Mouse (Mus musculus) liver, embryonic 15.5 days (tissue): Measurements from ENCODE around the gene Timm8a1. TPM values are rescaled to one million over a fixed set of nuclear protein-coding genes. Genes with fewer than 3 reads are reported as not detected.

Experiments
- ATAC-seq: fragments of 200-750 bp; cut with Nextera tagmentation; 2 replicates; pipeline ENCODE4 v1.8.0; 2017; ENCODE audit warnings: moderate number of reproducible peaks, mild to moderate bottlenecking, moderate library complexity; ENCODE audit not compliant: insufficient read depth
- H3K27ac ChIP-seq: fragments of 300-500 bp; sonication (generic); replicated peaks from 2 replicates; pipeline ENCODE4 v1.5.1; 2015; ENCODE audit warnings: mild to moderate bottlenecking, inconsistent platforms
- H3K27me3 ChIP-seq: fragments of 300-500 bp; sonication (generic); 2 replicates; pipeline ENCODE4 v1.6.1; 2015; ENCODE audit warnings: mild to moderate bottlenecking, inconsistent platforms
- H3K36me3 ChIP-seq: fragments of 300-500 bp; sonication (generic); replicated peaks from 2 replicates; pipeline ENCODE4 v1.6.1; 2015; ENCODE audit warnings: moderate library complexity, mild to moderate bottlenecking, inconsistent platforms
- H3K4me1 ChIP-seq: fragments of 300-500 bp; sonication (generic); replicated peaks from 2 replicates; pipeline ENCODE4 v1.6.1; 2015; ENCODE audit warnings: inconsistent platforms
- H3K4me2 ChIP-seq: fragments of 300-500 bp; sonication (generic); 2 replicates; pipeline ENCODE4 v1.6.1; 2015; ENCODE audit warnings: moderate library complexity, mild to moderate bottlenecking, inconsistent platforms
- H3K4me3 ChIP-seq: fragments of 300-500 bp; sonication (generic); replicated peaks from 2 replicates; pipeline ENCODE4 v1.5.1; 2015; ENCODE audit warnings: mild to moderate bottlenecking, inconsistent platforms
- H3K9ac ChIP-seq: fragments of 300-500 bp; sonication (generic); 2 replicates; pipeline ENCODE4 v1.6.1; 2015; ENCODE audit warnings: moderate library complexity, mild to moderate bottlenecking, inconsistent platforms
- H3K9me3 ChIP-seq: fragments of 300-500 bp; sonication (generic); replicated peaks from 2 replicates; pipeline ENCODE4 v1.6.1; 2016; ENCODE audit warnings: inconsistent platforms
- WGBS: fragments of 180-500 bp; shearing (Covaris S2); methylation state at CpG from one replicate; pipeline ENCODE4 v1.1.7; 2015; ENCODE audit warnings: mixed read lengths; ENCODE audit not compliant: insufficient replicate concordance; 5-methylcytosine and 5-hydroxymethylcytosine counted together
- polyA plus RNA-seq: library from polyadenylated mRNA; unstranded; fragments of >200 nt; fragmentation: Nextera tagmentation; extraction: Ambion mirVana; gene quantifications from 2 replicates; pipeline ENCODE4 v1.2.1, GENCODE M21; 2015

Timm8a1 gene
- 71.0 and 76.1 TPM in 2 replicates for polyA plus RNA-seq

DNA sequence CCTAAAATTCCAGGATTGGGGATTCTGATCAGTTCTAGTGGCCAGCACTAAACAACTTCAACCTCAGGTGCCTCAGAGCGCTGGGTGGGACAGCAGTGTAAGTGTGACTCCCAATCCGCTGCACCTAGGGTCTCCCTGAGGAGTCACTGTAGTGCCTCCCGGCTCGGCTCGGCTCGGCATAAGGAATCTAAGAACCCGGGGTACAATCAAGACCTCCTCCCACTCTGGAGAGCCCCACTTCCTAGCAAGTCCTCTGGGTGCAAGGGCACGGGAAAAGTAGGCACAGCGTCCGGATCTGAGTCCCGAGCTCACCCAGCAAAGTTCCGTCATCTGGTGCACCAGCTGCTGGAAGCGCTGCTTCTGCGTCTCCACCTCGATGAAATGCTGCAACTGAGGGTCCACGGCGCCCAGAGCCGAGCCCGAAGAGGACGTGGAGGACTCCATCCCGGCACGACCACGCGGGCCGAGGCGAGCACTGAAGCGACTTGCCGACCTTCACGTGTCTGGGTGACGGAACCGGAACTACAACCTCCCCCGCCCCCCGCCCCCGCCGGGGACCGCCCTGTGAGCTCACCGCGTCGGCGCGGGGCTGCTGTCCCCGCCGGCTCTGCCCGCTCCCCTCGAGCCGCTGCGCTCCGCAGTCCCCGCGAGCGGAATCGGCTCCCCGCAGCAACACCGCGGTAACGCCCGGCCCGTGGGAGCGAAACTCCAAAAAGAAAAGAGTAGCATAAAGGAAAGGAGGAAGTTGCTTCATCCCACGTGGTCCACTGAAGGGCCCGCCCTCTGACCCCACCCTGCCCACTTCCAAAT lies at the start of gene Timm8a1:
Gene Timm8a1, minus strand, starts transcription at position 721 of the 810 bp plus-strand sequence.
- WGBS: 23% methylated on average over 44 of the region's 61 CpGs
- ATAC-seq: peak; percentile 87
- Histone ChIP-seq H3K9me3 (no peaks in the 10 kb centered on the region), H3K4me3 (peak within 1 kb of the TSS; percentile 67), H3K9ac (peak within 1 kb of the TSS; percentile 60), H3K4me1 (peaks cover 3% of the 10 kb centered on the region; the same call in 1 of the 2 replicates), H3K4me2 (peak within 1 kb of the TSS; percentile 77), H3K36me3 (no peaks in the 10 kb centered on the region), H3K27me3 (no peaks in the 10 kb centered on the region), H3K27ac (peak within 1 kb of the TSS; percentile 81)

DNA sequence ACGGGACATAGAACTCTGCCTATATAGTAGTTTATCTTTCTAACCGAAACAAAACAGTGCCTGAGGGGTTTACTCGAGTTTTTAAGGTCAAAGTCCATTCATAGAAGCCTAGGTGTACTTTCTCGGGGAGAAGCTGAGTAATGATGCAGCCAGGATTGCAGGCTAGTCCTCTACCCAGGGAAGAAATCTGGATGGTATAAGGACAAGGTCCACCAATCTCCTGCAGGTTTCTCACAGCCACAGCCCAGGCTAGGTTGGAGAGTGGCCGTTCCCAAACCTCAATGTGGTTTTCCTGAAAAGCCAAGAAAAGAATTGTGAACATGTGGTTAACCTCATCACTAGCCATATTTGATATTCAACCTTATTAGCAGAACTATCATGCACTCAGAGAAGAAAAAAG lies 48.2 kb upstream of the Timm8a1 start:
- Histone ChIP-seq H3K4me3 (no peak overlapping the region), H3K4me1 (peaks cover 9% of the 10 kb centered on the region), H3K27me3 (no peaks in the 10 kb centered on the region), H3K36me3 (peaks cover 19% of the 10 kb centered on the region), H3K9me3 (no peaks in the 10 kb centered on the region), H3K27ac (no peak overlapping the region), H3K9ac (no peak overlapping the region), H3K4me2 (no peak overlapping the region)
- WGBS: 25% methylated on average over 5 of the region's 5 CpGs
- ATAC-seq: no peak

GRCm38 (mm10) chrX:134588997-134589396 lies 47.3 kb upstream of the Timm8a1 start:
- Histone ChIP-seq H3K4me3 (no peak overlapping the region), H3K27me3 (no peaks in the 10 kb centered on the region), H3K9me3 (no peaks in the 10 kb centered on the region), H3K9ac (no peak overlapping the region), H3K4me1 (peaks cover 12% of the 10 kb centered on the region), H3K27ac (no peak overlapping the region), H3K4me2 (no peak overlapping the region), H3K36me3 (peaks cover 19% of the 10 kb centered on the region)
- WGBS: 69% methylated on average over 3 of the region's 3 CpGs
- no peak for ATAC-seq

- no peak for ATAC-seq
Measured at GRCm38 (mm10) chrX:134588261-134588660, 46.6 kb upstream of the Timm8a1 start.

GRCm38 (mm10) chrX:134586447-134586846 lies 44.8 kb upstream of the Timm8a1 start:
- H3K4me1 ChIP-seq: peaks cover 30% of the 10 kb centered on the region
- peak overlapping the region; percentile 76; the same call in 1 of the 2 replicates for H3K27ac ChIP-seq
- 15% methylated on average over 8 of the region's 8 CpGs for WGBS
- peak overlapping the region; percentile 69 for H3K4me2 ChIP-seq
- peak overlapping the region; percentile 56 for H3K9ac ChIP-seq
- peaks cover 19% of the 10 kb centered on the region for H3K36me3 ChIP-seq
- peak overlapping the region; percentile 64 for H3K4me3 ChIP-seq
- ATAC-seq: no peak
- no peaks in the 10 kb centered on the region for H3K27me3 ChIP-seq
- H3K9me3 ChIP-seq: no peaks in the 10 kb centered on the region

More at GRCm38 (mm10) chrX:134588261-134588660, 46.6 kb upstream of the Timm8a1 start:
- WGBS: 65% methylated on average over 4 of the region's 4 CpGs
- Histone ChIP-seq H3K4me3 (no peak overlapping the region), H3K9me3 (no peaks in the 10 kb centered on the region), H3K4me1 (peaks cover 19% of the 10 kb centered on the region), H3K4me2 (no peak overlapping the region), H3K27ac (no peak overlapping the region), H3K9ac (no peak overlapping the region), H3K27me3 (no peaks in the 10 kb centered on the region), H3K36me3 (peaks cover 19% of the 10 kb centered on the region)

GRCm38 (mm10) chrX:134585103-134586002 lies 43.7 kb upstream of the Timm8a1 start, which contains the start of gene Rpl36a:
Gene Rpl36a, plus strand, starts transcription at chrX:134585654.
- peak; percentile 90 for ATAC-seq

GRCm38 (mm10) chrX:134582888-134583669 lies 41.4 kb upstream of the Timm8a1 start, which contains the start of gene Btk:
Gene Btk, minus strand, starts transcription at chrX:134583570.
- H3K27ac ChIP-seq: peak within 1 kb of the TSS; percentile 65
- H3K4me2 ChIP-seq: peak within 1 kb of the TSS; percentile 62
- H3K9ac ChIP-seq: peak within 1 kb of the TSS; percentile 27; the same call in 1 of the 2 replicates
- H3K9me3 ChIP-seq: no peaks in the 10 kb centered on the region
- H3K36me3 ChIP-seq: peaks cover 8% of the 10 kb centered on the region; the same call in 1 of the 2 replicates
- whole genome bisulfite sequencing: 25% methylated on average over 11 of the region's 11 CpGs
- H3K4me3 ChIP-seq: peak within 1 kb of the TSS; percentile 44
- no peaks in the 10 kb centered on the region for H3K27me3 ChIP-seq
- ATAC-seq: no peak
- H3K4me1 ChIP-seq: peaks cover 37% of the 10 kb centered on the region

More at GRCm38 (mm10) chrX:134585103-134586002, 43.7 kb upstream of the Timm8a1 start, which contains the start of gene Rpl36a:
- Histone ChIP-seq H3K27me3 (no peaks in the 10 kb centered on the region), H3K4me1 (peaks cover 37% of the 10 kb centered on the region), H3K4me2 (peak within 1 kb of the TSS; percentile 69), H3K27ac (peak within 1 kb of the TSS; percentile 76), H3K9ac (peak within 1 kb of the TSS; percentile 56), H3K36me3 (peaks cover 19% of the 10 kb centered on the region), H3K9me3 (no peaks in the 10 kb centered on the region), H3K4me3 (peak within 1 kb of the TSS; percentile 64)
- 18% methylated on average over 45 of the region's 45 CpGs for WGBS

- WGBS: 36% methylated on average over 11 of the region's 11 CpGs
- Histone ChIP-seq H3K27me3 (no peaks in the 10 kb centered on the region), H3K36me3 (0 out of 2 replicates have a peak, but pooled peaks cover under 1% of the 10 kb centered on the region), H3K9me3 (no peaks in the 10 kb centered on the region), H3K9ac (peak overlapping the region; percentile 27; the same call in 1 of the 2 replicates), H3K4me3 (peak overlapping the region; percentile 44), H3K4me1 (peaks cover 37% of the 10 kb centered on the region), H3K4me2 (peak overlapping the region; percentile 62), H3K27ac (peak overlapping the region; percentile 65)
- no peak for ATAC-seq
Measured at GRCm38 (mm10) chrX:134582270-134582669, 40.6 kb upstream of the Timm8a1 start.

DNA sequence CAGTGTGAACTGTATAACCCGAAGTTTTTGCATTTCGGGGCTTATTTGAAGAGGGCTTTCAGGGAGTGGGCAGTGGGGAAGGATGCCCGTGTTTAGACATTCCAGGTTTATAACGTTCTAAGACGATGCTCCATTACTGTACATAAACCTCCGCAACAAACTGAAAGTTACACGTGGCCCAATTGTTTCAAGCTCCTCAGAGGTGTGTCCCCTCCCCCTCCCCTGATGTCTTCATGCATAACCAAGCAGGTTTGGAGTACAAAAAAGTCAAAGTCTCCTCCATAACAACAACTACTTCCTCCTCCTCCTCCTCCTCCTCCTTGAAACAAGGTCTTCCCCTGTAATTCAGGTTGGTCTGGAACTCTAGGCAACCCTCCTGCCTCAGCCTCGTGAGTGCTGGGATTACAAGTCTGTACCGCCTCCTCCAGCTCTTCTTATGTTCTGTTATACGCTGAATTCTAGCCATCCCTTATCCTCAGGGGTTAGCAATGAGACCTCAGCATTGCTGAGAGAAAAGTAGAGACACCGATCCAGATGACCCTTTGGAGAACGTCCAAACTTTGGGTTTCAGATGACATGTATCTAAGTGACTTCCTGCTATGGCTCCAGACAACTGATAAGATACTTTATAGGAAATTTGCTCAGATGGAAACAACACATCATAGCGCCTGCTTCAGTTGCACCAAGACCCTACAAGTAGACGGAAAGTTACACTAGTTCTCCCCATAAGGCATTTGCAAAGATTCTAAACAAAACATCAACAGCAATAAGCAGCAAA lies 39.1 kb upstream of the Timm8a1 start:
- Histone ChIP-seq H3K4me2 (peak overlapping the region; percentile 62), H3K27me3 (no peaks in the 10 kb centered on the region), H3K4me1 (peaks cover 33% of the 10 kb centered on the region), H3K9me3 (no peaks in the 10 kb centered on the region), H3K27ac (no peak overlapping the region; the same call in 1 of the 2 replicates), H3K36me3 (no peaks in the 10 kb centered on the region), H3K9ac (no peak overlapping the region), H3K4me3 (peak overlapping the region; percentile 44; the same call in 1 of the 2 replicates)
- WGBS: 58% methylated on average over 14 of the region's 14 CpGs
- ATAC-seq: no peak
